Mouse (Mus musculus): Measurements from ENCODE around the gene Fmnl3. TPM values are rescaled to one million over a fixed set of nuclear protein-coding genes. Genes with fewer than 3 reads are reported as not detected.

Gene Fmnl3
- 22.3 TPM for polyA plus RNA-seq (2017; shearing (Covaris generic))

DNA sequence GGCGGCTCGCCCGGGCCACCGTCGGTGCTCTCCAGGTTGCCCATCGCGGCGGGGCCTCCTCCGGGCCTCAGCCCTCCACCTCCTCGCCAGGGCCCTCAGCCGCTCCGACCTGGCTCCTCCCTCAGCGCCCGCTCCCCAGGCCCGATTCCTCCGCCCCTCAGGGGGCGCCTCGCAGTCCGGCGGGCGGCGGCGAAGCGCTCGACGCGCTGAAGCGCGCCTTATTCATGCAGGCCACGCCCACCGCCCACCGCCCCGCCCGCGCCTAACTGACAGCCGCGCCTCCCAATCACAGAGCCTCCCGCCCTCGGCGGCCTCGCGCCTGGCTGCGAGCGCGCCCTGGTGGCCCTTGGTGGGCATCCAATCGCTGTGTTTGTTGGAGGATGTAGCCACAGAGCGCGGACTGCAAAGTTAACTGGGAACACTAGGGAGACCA lies at the start of gene Fmnl3:
Fmnl3 (minus strand) TSS at position 224 of the 433 bp plus-strand sequence.

DNA sequence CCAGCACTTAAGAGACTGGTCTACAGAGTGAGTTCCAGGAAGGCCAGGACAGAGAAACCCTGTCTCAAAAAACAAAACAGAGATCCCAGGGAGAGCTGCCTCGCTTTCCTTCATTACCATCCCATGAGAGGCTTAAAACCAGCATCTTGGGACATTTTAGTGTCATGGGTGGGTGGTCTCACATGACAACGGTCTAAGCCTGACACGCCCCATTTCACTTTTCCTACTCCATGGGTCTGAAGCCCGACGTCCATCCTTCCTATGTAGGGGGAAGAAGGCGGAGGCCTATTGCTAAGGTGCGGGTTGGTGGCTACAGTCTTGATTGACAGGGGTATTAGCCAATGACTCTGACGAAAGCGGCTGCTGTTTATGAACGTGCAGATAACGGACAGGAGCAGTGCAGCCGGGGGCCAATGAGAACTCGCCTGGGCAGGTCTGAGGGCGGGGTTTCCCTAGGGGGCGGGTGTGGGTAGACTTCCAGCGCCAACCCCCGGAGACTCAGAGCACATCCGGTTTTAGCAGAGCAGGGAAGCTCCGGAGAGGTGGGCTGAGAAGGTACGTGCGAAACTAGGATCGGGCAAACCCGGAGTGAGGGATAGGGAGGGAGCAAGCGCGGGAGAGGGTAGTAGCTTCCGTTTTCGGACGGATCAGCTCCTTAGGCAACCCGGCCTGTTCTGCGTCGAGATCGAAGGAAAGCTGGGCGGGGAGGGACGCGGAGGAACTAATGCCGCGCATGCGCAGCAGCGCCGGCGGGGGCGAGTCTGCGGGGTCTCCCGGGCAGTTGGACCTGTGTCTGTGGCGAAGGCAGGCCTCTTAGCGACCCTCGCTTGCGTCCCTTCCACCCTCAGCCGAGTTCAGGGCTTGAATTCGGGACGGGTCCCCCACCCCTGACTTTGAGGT lies 22.5 kb upstream of the Fmnl3 start, which contains the start of gene Tmbim6:
Tmbim6 (plus strand) TSS at position 397 of the 900 bp plus-strand sequence.

DNA sequence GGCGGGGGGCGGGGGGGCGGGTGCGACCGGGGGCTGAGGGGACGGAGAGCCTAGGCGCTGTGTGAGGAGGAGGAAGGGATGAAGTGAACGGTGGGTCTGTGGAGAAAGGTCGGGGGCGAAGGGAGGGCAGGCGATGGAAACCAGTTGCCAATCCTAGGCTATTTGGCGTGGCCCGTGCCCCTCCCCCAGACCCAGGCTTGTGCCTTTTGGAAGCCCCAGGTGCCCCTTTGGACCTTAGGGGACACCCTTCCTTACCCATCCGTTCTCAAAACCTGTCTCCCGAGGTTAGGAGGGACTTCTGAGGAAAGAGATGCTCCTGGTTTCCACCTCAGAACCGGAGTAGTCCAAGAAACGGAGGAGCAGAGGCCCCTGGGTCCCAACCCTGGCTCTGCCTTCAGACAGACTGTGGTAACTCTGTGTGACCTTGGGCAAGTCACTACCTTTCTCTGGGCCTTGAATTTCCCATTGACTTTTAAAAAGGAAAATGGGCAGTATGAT lies 74.7 kb downstream of the Fmnl3 start, which contains the start of gene Fam186b:
Fam186b (minus strand) TSS at position 405 of the 498 bp plus-strand sequence.

DNA sequence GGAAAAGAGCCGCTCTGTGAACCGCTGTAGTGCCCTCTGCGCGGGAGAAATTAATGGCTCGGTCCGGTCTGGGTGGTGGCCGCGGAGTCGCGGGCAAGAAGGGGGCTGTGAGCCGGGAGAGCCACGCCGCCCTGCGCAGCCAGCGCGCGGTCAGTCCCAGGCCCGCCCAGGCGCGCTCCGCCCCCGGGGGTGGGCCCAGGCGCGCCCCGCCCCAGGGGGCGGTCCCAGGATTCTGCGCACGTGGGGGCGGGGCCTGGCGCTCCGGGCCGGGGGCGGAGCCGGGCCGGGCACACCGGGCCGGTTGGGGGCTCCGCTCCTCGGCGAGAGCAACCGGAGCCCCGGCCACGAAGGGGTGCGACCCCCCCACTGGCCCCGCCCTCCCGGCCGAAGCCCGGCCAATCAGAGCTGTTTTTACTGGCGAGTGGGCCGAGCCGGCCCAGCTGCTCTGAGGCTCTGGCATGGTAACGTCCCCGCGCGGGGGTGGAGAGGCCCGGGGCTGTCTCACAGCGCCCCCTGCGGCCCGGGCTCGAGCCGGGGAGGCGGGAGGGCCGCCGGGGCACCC lies 75.4 kb downstream of the Fmnl3 start, which contains the start of gene Prpf40b:
Prpf40b (plus strand) TSS at position 275 of the 562 bp plus-strand sequence.

Other genes starting within 250 kb of the Fmnl3 start
- gene Spats2, start 244.6 kb downstream of the Fmnl3 start, polyA plus RNA-seq (2017; shearing (Covaris generic)) = 0.14 TPM
- gene Kcnh3, start 145.6 kb downstream of the Fmnl3 start, polyA plus RNA-seq (2017; shearing (Covaris generic)) = 3.9 TPM
- gene Mcrs1, start 118.5 kb downstream of the Fmnl3 start, polyA plus RNA-seq (2017; shearing (Covaris generic)) = 134 TPM
- 15.9 TPM for gene Prpf40b, start 75.4 kb downstream of the Fmnl3 start, polyA plus RNA-seq (2017; shearing (Covaris generic))
- gene Fam186b, start 74.6 kb downstream of the Fmnl3 start, polyA plus RNA-seq (2017; shearing (Covaris generic)) = 0.65 TPM
- 203 TPM for gene Tmbim6, start 22.4 kb upstream of the Fmnl3 start, polyA plus RNA-seq (2017; shearing (Covaris generic))
- gene Nckap5l, start 87.3 kb upstream of the Fmnl3 start, polyA plus RNA-seq (2017; shearing (Covaris generic)) = 17.8 TPM
- 35.6 TPM for gene Bcdin3d, start 104.2 kb upstream of the Fmnl3 start, polyA plus RNA-seq (2017; shearing (Covaris generic))
- gene Faim2, start 157.7 kb upstream of the Fmnl3 start, polyA plus RNA-seq (2017; shearing (Covaris generic)) = 0.16 TPM
- not detected for gene Aqp2, start 208.6 kb upstream of the Fmnl3 start, polyA plus RNA-seq (2017; shearing (Covaris generic))
- gene Aqp5, start 220.3 kb upstream of the Fmnl3 start, polyA plus RNA-seq (2017; shearing (Covaris generic)) = not detected
- gene Aqp6, start 230.9 kb upstream of the Fmnl3 start, polyA plus RNA-seq (2017; shearing (Covaris generic)) = not detected